Mouse (Mus musculus): ENCODE measurements at regions not wholly inside any gene's neighbourhood (a gene's known extent, or its start where the extent isn't known, plus 50 kb on each side); places are given as distances from the start of the nearest gene placed in this dataset.
A peak's percentile ranks its signal among the peaks of the same experiment; 100 is the strongest.

DNA sequence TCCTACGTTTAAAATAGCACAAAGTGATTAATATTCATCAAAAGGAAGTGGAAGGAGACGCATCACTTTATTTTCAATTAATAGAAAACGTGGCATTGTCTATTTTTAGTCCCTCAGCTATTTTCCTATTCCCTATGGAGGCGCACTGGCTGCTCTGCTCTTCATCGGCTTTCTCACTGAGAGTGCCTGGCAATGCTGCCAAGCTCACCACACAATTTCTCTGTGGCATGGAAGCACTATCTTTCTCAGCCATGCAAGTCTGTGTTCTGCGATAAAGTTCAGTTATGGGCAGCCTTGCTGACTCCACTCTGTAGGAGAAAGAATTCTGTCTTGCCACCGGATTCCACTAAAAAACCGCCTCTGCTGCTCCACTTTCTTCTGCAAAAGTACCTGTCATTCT, 67.1 kb upstream of the Mgat4c start:
- DNase-seq (ENCODE audit: low read depth, low spot score) = peak; percentile 63
